Mouse (Mus musculus) hindbrain, postnatal 0 days (tissue): ENCODE data around the gene Nomo1. TPM values are rescaled to one million over a fixed set of nuclear protein-coding genes. Genes with fewer than 3 reads are reported as not detected.

Experiments used
- ATAC-seq: fragments of 200-750 bp; cut with Nextera tagmentation; 2 replicates; pipeline ENCODE4 v1.8.0; 2017; ENCODE audit warnings: mild to moderate bottlenecking, moderate TSS enrichment, moderate library complexity
- DNase-seq: peaks from one replicate; pipeline ENCODE4 v3.0.0-alpha.2; 2015; ENCODE audit warnings: low spot score
- H3K27ac ChIP-seq: fragments of 300-500 bp; sonication (generic); 2 replicates; pipeline ENCODE4 v1.5.1; 2014; ENCODE audit warnings: mild to moderate bottlenecking
- H3K27me3 ChIP-seq: fragments of 300-500 bp; sonication (generic); 2 replicates; pipeline ENCODE4 v1.6.1; 2014; ENCODE audit warnings: low read length, mixed read lengths; ENCODE audit not compliant: insufficient read depth
- H3K36me3 ChIP-seq: fragments of 300-500 bp; sonication (generic); 2 replicates; pipeline ENCODE4 v1.6.1; 2014; ENCODE audit warnings: low read length, mixed read lengths; ENCODE audit not compliant: insufficient read depth
- H3K4me1 ChIP-seq: fragments of 300-500 bp; sonication (generic); 2 replicates; pipeline ENCODE4 v1.6.1; 2014; ENCODE audit warnings: antibody characterized with exemption, low read length, mixed read lengths; ENCODE audit not compliant: insufficient read depth
- H3K4me2 ChIP-seq: fragments of 300-500 bp; sonication (generic); 2 replicates; pipeline ENCODE4 v1.6.1; 2014; ENCODE audit warnings: low read depth, mild to moderate bottlenecking, low read length, moderate library complexity, mixed read lengths
- H3K4me3 ChIP-seq: fragments of 300-500 bp; sonication (generic); 2 replicates; pipeline ENCODE4 v1.5.1; 2014; ENCODE audit warnings: low read length
- H3K9ac ChIP-seq: fragments of 300-500 bp; sonication (generic); replicated peaks from 2 replicates; pipeline ENCODE4 v1.6.1; 2014; ENCODE audit warnings: mild to moderate bottlenecking, low read length, moderate library complexity, mixed read lengths
- H3K9me3 ChIP-seq: fragments of 300-500 bp; sonication (generic); 2 replicates; pipeline ENCODE4 v1.6.1; 2016; ENCODE audit warnings: low read length, mixed read lengths
- CTCF ChIP-seq: IDR thresholded peaks from 2 replicates; pipeline ENCODE4 v1.5.1; 2016; ENCODE audit warnings: antibody characterized with exemption, control low read depth, low read depth
- WGBS: fragments of 180-500 bp; shearing (Covaris S2); extraction: QIAGEN DNeasy Blood & Tissue Kit; methylation state at CpG from one replicate; pipeline ENCODE4 v1.1.7; 2014; 5-methylcytosine and 5-hydroxymethylcytosine counted together
- polyA plus RNA-seq: library from polyadenylated mRNA; unstranded; fragments of >200 nt; fragmentation: Nextera tagmentation; extraction: Ambion mirVana; gene quantifications from 2 replicates; pipeline ENCODE4 v1.2.1, GENCODE M21; 2015
- total RNA-seq: library from RNA; depleted of rRNA; stranded (reverse); fragments of >200 nt; gene quantifications from 2 replicates; pipeline ENCODE4 v1.2.3, GENCODE M21; 2014

The Nomo1 gene
- total and polyA plus RNA-seq, 2 experiments from 2014 or later, result 37.9 to 61.5 TPM

GRCm38 (mm10) chr7:46104256-46104915 is 70.9 kb downstream of the Nomo1 start:
- Histone ChIP-seq H3K27ac (peak overlapping the region; percentile 54), H3K27me3 (no peaks in the 10 kb centered on the region), H3K36me3 (no peaks in the 10 kb centered on the region), H3K9me3 (no peaks in the 10 kb centered on the region), H3K4me3 (no peak overlapping the region), H3K4me2 (peak overlapping the region; percentile 11; the same call in 1 of the 2 replicates), H3K9ac (no peak overlapping the region), H3K4me1 (peaks cover 16% of the 10 kb centered on the region)
- peak; percentile 77 for DNase-seq
- no peak for TF ChIP-seq CTCF
- ATAC-seq, result no peak
- 34% methylated on average over 27 of the region's 27 CpGs for WGBS

GRCm38 (mm10) chr7:46105484-46105883 is 72.0 kb downstream of the Nomo1 start:
- no peak for ATAC-seq
- 78% methylated on average over 7 of the region's 7 CpGs for WGBS
- no peak for TF ChIP-seq CTCF
- no peak overlapping the region for H3K4me2 ChIP-seq
- no peaks in the 10 kb centered on the region for H3K27me3 ChIP-seq
- no peaks in the 10 kb centered on the region for H3K9me3 ChIP-seq
- H3K27ac ChIP-seq, result no peak overlapping the region
- H3K9ac ChIP-seq, result no peak overlapping the region
- H3K36me3 ChIP-seq, result no peaks in the 10 kb centered on the region
- H3K4me3 ChIP-seq, result no peak overlapping the region
- peaks cover 16% of the 10 kb centered on the region for H3K4me1 ChIP-seq
- DNase-seq, result no peak

DNA sequence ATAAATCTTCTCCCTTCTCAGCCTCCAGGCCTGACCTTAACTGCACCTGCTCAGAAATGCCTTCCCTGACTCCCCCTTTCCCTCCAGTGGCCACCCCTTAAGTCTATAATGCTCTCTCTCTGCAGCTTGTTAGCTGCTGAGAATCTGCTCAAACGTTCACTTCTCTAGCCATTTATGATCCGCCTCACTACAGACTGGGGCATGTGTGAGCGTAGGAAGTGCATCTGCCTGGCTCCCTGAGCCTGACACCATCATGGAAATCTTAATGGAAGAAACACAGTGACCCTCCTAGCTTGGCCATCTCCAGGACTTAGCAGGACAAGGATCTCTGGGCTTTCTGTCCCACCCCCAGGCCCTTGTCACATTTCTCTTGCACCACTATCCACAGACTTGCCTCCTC is 76.6 kb downstream of the Nomo1 start:
- no peak overlapping the region for H3K4me3 ChIP-seq
- 62% methylated on average over 3 of the region's 3 CpGs for WGBS
- H3K27me3 ChIP-seq, result no peaks in the 10 kb centered on the region
- ATAC-seq, result no peak
- H3K9ac ChIP-seq, result no peak overlapping the region
- no peak overlapping the region for H3K4me2 ChIP-seq
- DNase-seq, result no peak
- no peak for TF ChIP-seq CTCF
- peaks cover 15% of the 10 kb centered on the region; the same call in 1 of the 2 replicates for H3K4me1 ChIP-seq
- H3K27ac ChIP-seq, result no peak overlapping the region
- no peaks in the 10 kb centered on the region for H3K36me3 ChIP-seq
- no peaks in the 10 kb centered on the region for H3K9me3 ChIP-seq

DNA sequence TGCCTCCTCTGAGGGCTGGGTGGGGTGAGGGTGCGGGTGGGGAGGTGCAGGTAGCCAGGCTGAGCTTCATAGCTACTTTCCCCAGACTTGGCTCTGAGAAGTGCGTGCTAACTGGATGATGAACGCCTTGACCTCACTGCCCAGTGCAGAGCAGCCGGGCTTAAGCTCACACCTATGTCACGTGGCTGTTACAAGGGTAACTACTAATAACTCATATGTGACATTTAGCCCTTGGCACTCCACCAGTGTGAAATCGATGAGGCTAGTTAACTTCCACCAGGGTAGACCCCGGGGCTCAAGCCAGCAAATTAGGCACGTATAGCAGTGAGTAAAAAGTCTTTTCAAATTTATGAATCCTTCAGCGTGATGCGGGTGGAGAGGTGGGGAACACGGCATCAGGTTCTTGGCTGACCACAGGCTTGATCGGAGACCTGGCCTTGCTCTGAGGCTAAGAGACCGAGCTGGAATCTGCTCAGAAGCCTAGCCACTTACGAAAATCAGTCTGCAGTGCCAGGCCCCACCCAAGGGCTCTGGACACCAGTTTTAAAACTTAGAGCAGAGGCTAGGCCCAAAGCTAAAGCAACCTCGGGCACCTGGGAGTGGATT is 77.8 kb downstream of the Nomo1 start:
- no peaks in the 10 kb centered on the region for H3K36me3 ChIP-seq
- 72% methylated on average over 15 of the region's 15 CpGs for WGBS
- peaks cover 12% of the 10 kb centered on the region; the same call in 1 of the 2 replicates for H3K4me1 ChIP-seq
- no peak overlapping the region for H3K4me3 ChIP-seq
- H3K9ac ChIP-seq, result no peak overlapping the region
- DNase-seq (no peak), ATAC-seq (no peak)
- H3K4me2 ChIP-seq, result no peak overlapping the region
- H3K9me3 ChIP-seq, result no peaks in the 10 kb centered on the region
- H3K27ac ChIP-seq, result no peak overlapping the region
- TF ChIP-seq CTCF, result no peak
- H3K27me3 ChIP-seq, result no peaks in the 10 kb centered on the region

GRCm38 (mm10) chr7:46111938-46112337 is 78.4 kb downstream of the Nomo1 start:
- no peak overlapping the region for H3K9ac ChIP-seq
- no peaks in the 10 kb centered on the region for H3K36me3 ChIP-seq
- no peak overlapping the region for H3K27ac ChIP-seq
- no peak for TF ChIP-seq CTCF
- H3K4me3 ChIP-seq, result no peak overlapping the region
- H3K4me2 ChIP-seq, result no peak overlapping the region
- ATAC-seq (no peak), DNase-seq (no peak)
- peaks cover 12% of the 10 kb centered on the region; the same call in 1 of the 2 replicates for H3K4me1 ChIP-seq
- no peaks in the 10 kb centered on the region for H3K9me3 ChIP-seq
- 67% methylated on average over 6 of the region's 6 CpGs for WGBS
- no peaks in the 10 kb centered on the region for H3K27me3 ChIP-seq

GRCm38 (mm10) chr7:46113435-46113834 is 79.9 kb downstream of the Nomo1 start:
- Histone ChIP-seq H3K9me3 (no peaks in the 10 kb centered on the region), H3K4me2 (no peak overlapping the region), H3K36me3 (no peaks in the 10 kb centered on the region), H3K4me3 (no peak overlapping the region), H3K4me1 (peaks cover 12% of the 10 kb centered on the region; the same call in 1 of the 2 replicates), H3K27ac (peak overlapping the region; percentile 26; the same call in 1 of the 2 replicates), H3K9ac (no peak overlapping the region), H3K27me3 (no peaks in the 10 kb centered on the region)
- no peak for TF ChIP-seq CTCF
- DNase-seq, result peak; percentile 61
- WGBS, result 36% methylated on average over 3 of the region's 3 CpGs
- ATAC-seq, result peak; percentile 28

- H3K4me1 ChIP-seq, result peaks cover 12% of the 10 kb centered on the region; the same call in 1 of the 2 replicates
- TF ChIP-seq CTCF, result no peak
- H3K4me2 ChIP-seq, result no peak overlapping the region
- H3K27ac ChIP-seq, result no peak overlapping the region
- no peak overlapping the region for H3K4me3 ChIP-seq
- H3K9me3 ChIP-seq, result no peaks in the 10 kb centered on the region
- 54% methylated on average over 10 of the region's 10 CpGs for WGBS
- 0 out of 2 replicates have a peak, but pooled peaks have one; percentile 13 for ATAC-seq
- H3K36me3 ChIP-seq, result no peaks in the 10 kb centered on the region
- H3K27me3 ChIP-seq, result no peaks in the 10 kb centered on the region
- peak; percentile 55 for DNase-seq
- no peak overlapping the region for H3K9ac ChIP-seq
Observed at GRCm38 (mm10) chr7:46116118-46116581, 82.7 kb downstream of the Nomo1 start.
